Mouse (Mus musculus): ENCODE measurements at regions not wholly inside any gene's neighbourhood (a gene's known extent, or its start where the extent isn't known, plus 50 kb on each side); places are given as distances from the start of the nearest gene placed in this dataset.

DNA sequence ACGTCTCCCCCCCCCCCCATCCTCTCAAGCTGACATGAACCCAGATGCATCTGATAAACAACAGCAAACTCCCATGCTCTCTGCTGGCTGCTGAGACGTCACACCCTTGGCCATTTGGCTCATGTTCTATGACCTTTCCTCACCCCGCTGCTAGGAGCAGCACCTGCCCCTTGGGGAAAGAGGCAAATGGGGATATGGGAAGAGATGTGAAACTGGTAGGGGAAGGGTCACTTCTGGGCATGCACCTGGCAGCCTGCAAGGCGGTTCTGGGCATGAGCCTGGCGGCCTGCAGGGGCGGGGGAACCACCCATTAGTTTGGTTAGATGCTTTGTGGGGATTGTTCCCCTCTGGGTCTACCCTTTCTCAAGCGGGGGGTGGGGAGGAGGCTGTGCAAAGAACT, 187.9 kb upstream of the Zfp618 start:
- Histone ChIP-seq H3K36me3 (ENCODE audit: control insufficient read depth, insufficient read depth, low read length) (no peaks in the 10 kb centered on the region), H3K4me2 (ENCODE audit: low read depth, low read length) (no peak overlapping the region), H3K9ac (ENCODE audit: low read length) (no peak overlapping the region), H3K27me3 (ENCODE audit: control insufficient read depth, insufficient read depth, low read depth, low read length) (peaks cover 6% of the 10 kb centered on the region), H3K9me3 (ENCODE audit: control insufficient read depth, low read length) (no peaks in the 10 kb centered on the region), H3K4me1 (replicated peaks; ENCODE audit: control insufficient read depth, insufficient read depth, low read length) (no peaks in the 10 kb centered on the region; the same call in 1 of the 2 replicates), H3K27ac (ENCODE audit: low read length) (no peak overlapping the region), H3K4me3 (ENCODE audit: low read length) (no peak overlapping the region)
- 67% methylated on average over 7 of the region's 7 CpGs for WGBS
- ATAC-seq (ENCODE audit: low read depth) = no peak

DNA sequence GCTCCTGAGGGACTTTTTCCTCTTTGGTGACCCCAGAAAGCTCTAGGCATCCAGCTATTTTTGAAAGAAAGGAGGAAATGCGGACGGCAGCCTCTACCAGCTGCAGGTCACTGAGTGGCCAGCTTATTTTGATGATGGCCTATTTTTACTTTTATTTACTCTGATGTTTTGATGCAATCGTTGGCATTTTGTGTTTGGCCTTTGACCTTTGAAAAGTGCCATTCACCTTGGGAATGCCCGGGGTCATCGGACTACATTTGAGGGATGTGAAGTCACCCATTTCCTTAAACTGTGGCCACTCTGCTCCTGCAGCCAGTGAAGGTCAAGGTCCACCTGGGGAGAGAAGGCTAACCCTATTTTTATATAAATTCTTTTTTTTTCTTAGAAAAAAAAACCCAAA, 186.8 kb upstream of the Zfp618 start:
- Histone ChIP-seq H3K9me3 (ENCODE audit: control insufficient read depth, low read length) (no peaks in the 10 kb centered on the region), H3K27ac (ENCODE audit: low read length) (no peak overlapping the region), H3K36me3 (ENCODE audit: control insufficient read depth, insufficient read depth, low read length) (no peaks in the 10 kb centered on the region), H3K4me3 (ENCODE audit: low read length) (no peak overlapping the region), H3K9ac (ENCODE audit: low read length) (no peak overlapping the region), H3K4me1 (replicated peaks; ENCODE audit: control insufficient read depth, insufficient read depth, low read length) (no peaks in the 10 kb centered on the region; the same call in 1 of the 2 replicates), H3K4me2 (ENCODE audit: low read depth, low read length) (no peak overlapping the region), H3K27me3 (ENCODE audit: control insufficient read depth, insufficient read depth, low read depth, low read length) (peaks cover 6% of the 10 kb centered on the region)
- 75% methylated on average over 5 of the region's 5 CpGs for WGBS
- no peak for ATAC-seq (ENCODE audit: low read depth)

- H3K27me3 ChIP-seq (ENCODE audit: control insufficient read depth, insufficient read depth, low read depth, low read length) = peaks cover 6% of the 10 kb centered on the region
- no peak overlapping the region for H3K27ac ChIP-seq (ENCODE audit: low read length)
- ATAC-seq (ENCODE audit: low read depth) = peak; percentile 84
- no peaks in the 10 kb centered on the region for H3K9me3 ChIP-seq (ENCODE audit: control insufficient read depth, low read length)
- peak overlapping the region; percentile 61 for H3K9ac ChIP-seq (ENCODE audit: low read length)
- WGBS = under 1% methylated on average over 15 of the region's 15 CpGs
- H3K36me3 ChIP-seq (ENCODE audit: control insufficient read depth, insufficient read depth, low read length) = no peaks in the 10 kb centered on the region
- peak overlapping the region; percentile 54 for H3K4me3 ChIP-seq (ENCODE audit: low read length)
- H3K4me2 ChIP-seq (ENCODE audit: low read depth, low read length) = peak overlapping the region; percentile 79
- no peaks in the 10 kb centered on the region; the same call in 1 of the 2 replicates for H3K4me1 ChIP-seq (replicated peaks; ENCODE audit: control insufficient read depth, insufficient read depth, low read length)
Observed at GRCm38 (mm10) chr4:62780409-62780808, 185.0 kb upstream of the Zfp618 start.

- 41% methylated on average over 11 of the region's 11 CpGs for WGBS
- peak overlapping the region; percentile 54 for H3K4me3 ChIP-seq (ENCODE audit: low read length)
- peaks cover 6% of the 10 kb centered on the region for H3K27me3 ChIP-seq (ENCODE audit: control insufficient read depth, insufficient read depth, low read depth, low read length)
- peak overlapping the region; percentile 61 for H3K9ac ChIP-seq (ENCODE audit: low read length)
- no peaks in the 10 kb centered on the region for H3K36me3 ChIP-seq (ENCODE audit: control insufficient read depth, insufficient read depth, low read length)
- no peaks in the 10 kb centered on the region; the same call in 1 of the 2 replicates for H3K4me1 ChIP-seq (replicated peaks; ENCODE audit: control insufficient read depth, insufficient read depth, low read length)
- H3K9me3 ChIP-seq (ENCODE audit: control insufficient read depth, low read length) = no peaks in the 10 kb centered on the region
- no peak overlapping the region for H3K27ac ChIP-seq (ENCODE audit: low read length)
- ATAC-seq (ENCODE audit: low read depth) = peak; percentile 18; the same call in 1 of the 2 replicates
- peak overlapping the region; percentile 79 for H3K4me2 ChIP-seq (ENCODE audit: low read depth, low read length)
Observed at GRCm38 (mm10) chr4:62780837-62781236, 184.5 kb upstream of the Zfp618 start.

- 28% methylated on average over 8 of the region's 8 CpGs for WGBS
- Histone ChIP-seq H3K4me3 (ENCODE audit: low read length) (no peak overlapping the region), H3K36me3 (ENCODE audit: control insufficient read depth, insufficient read depth, low read length) (no peaks in the 10 kb centered on the region), H3K9ac (ENCODE audit: low read length) (no peak overlapping the region), H3K27ac (ENCODE audit: low read length) (no peak overlapping the region), H3K27me3 (ENCODE audit: control insufficient read depth, insufficient read depth, low read depth, low read length) (peaks cover 6% of the 10 kb centered on the region), H3K4me2 (ENCODE audit: low read depth, low read length) (no peak overlapping the region), H3K4me1 (replicated peaks; ENCODE audit: control insufficient read depth, insufficient read depth, low read length) (no peaks in the 10 kb centered on the region; the same call in 1 of the 2 replicates), H3K9me3 (ENCODE audit: control insufficient read depth, low read length) (no peaks in the 10 kb centered on the region)
- ATAC-seq (ENCODE audit: low read depth) = no peak
Observed at GRCm38 (mm10) chr4:62781309-62781800, 184.0 kb upstream of the Zfp618 start.

GRCm38 (mm10) chr4:62785711-62786110, 179.7 kb upstream of the Zfp618 start:
- Histone ChIP-seq H3K27ac (ENCODE audit: low read length) (no peak overlapping the region), H3K9me3 (ENCODE audit: control insufficient read depth, low read length) (no peaks in the 10 kb centered on the region), H3K9ac (ENCODE audit: low read length) (no peak overlapping the region), H3K4me2 (ENCODE audit: low read depth, low read length) (no peak overlapping the region), H3K4me3 (ENCODE audit: low read length) (no peak overlapping the region), H3K27me3 (ENCODE audit: control insufficient read depth, insufficient read depth, low read depth, low read length) (peaks cover 6% of the 10 kb centered on the region), H3K36me3 (ENCODE audit: control insufficient read depth, insufficient read depth, low read length) (no peaks in the 10 kb centered on the region), H3K4me1 (replicated peaks; ENCODE audit: control insufficient read depth, insufficient read depth, low read length) (no peaks in the 10 kb centered on the region; the same call in 1 of the 2 replicates)
- WGBS = 80% methylated on average over 7 of the region's 7 CpGs
- no peak for ATAC-seq (ENCODE audit: low read depth)

DNA sequence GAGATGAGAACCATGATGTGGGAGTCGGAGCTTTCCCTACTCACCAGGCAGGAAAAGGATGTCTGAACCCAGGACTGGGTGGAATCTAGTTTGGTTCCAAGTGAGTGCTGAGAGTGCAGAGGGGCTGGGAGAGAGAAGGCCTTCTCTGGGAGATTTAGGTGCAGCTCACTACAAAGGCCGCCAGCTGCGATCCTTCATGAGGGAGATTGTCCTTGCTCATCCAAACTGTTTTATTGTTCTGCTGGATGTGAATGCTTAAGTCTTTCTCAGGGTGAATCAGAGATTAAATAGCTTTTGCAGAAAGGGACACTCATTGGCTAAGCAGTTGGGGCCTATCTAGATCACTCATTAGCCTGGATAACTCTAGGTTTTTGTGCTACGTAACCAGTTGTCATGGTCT, 175.7 kb upstream of the Zfp618 start:
- H3K4me1 ChIP-seq (replicated peaks; ENCODE audit: control insufficient read depth, insufficient read depth, low read length) = no peaks in the 10 kb centered on the region
- no peak overlapping the region for H3K4me2 ChIP-seq (ENCODE audit: low read depth, low read length)
- no peak overlapping the region for H3K27ac ChIP-seq (ENCODE audit: low read length)
- no peaks in the 10 kb centered on the region for H3K36me3 ChIP-seq (ENCODE audit: control insufficient read depth, insufficient read depth, low read length)
- no peak overlapping the region for H3K9ac ChIP-seq (ENCODE audit: low read length)
- no peaks in the 10 kb centered on the region for H3K27me3 ChIP-seq (ENCODE audit: control insufficient read depth, insufficient read depth, low read depth, low read length)
- no peak overlapping the region for H3K4me3 ChIP-seq (ENCODE audit: low read length)
- WGBS = 66% methylated on average over 4 of the region's 4 CpGs
- no peak for ATAC-seq (ENCODE audit: low read depth)
- no peaks in the 10 kb centered on the region for H3K9me3 ChIP-seq (ENCODE audit: control insufficient read depth, low read length)

DNA sequence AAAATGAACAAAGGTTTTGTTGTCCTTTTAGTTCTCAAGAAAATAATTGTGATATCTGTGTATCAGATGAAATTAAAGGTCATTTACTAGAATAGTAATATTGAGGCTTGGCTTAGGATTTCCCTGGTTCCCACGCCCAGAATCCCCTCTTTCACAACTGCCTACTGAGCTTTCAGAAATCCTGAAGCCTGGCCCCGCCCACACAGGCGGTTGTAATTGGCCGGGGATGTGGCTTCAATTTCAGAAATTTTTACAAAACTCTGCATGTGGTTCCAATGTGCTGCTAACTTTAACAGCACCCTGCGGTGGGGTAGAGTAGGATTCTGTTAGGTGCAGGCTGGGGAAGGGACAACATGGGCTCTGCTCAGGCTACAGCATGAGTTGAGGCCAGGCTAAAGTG, 171.8 kb upstream of the Zfp618 start:
- ATAC-seq (ENCODE audit: low read depth) = no peak
- H3K9me3 ChIP-seq (ENCODE audit: control insufficient read depth, low read length) = no peaks in the 10 kb centered on the region
- H3K36me3 ChIP-seq (ENCODE audit: control insufficient read depth, insufficient read depth, low read length) = no peaks in the 10 kb centered on the region
- H3K4me3 ChIP-seq (ENCODE audit: low read length) = no peak overlapping the region
- H3K9ac ChIP-seq (ENCODE audit: low read length) = no peak overlapping the region
- 64% methylated on average over 5 of the region's 5 CpGs for WGBS
- H3K27me3 ChIP-seq (ENCODE audit: control insufficient read depth, insufficient read depth, low read depth, low read length) = no peaks in the 10 kb centered on the region
- no peaks in the 10 kb centered on the region for H3K4me1 ChIP-seq (replicated peaks; ENCODE audit: control insufficient read depth, insufficient read depth, low read length)
- H3K4me2 ChIP-seq (ENCODE audit: low read depth, low read length) = no peak overlapping the region
- no peak overlapping the region for H3K27ac ChIP-seq (ENCODE audit: low read length)

- no peaks in the 10 kb centered on the region for H3K9me3 ChIP-seq (ENCODE audit: control insufficient read depth, low read length)
- no peak for ATAC-seq (ENCODE audit: low read depth)
- H3K4me2 ChIP-seq (ENCODE audit: low read depth, low read length) = no peak overlapping the region
- no peaks in the 10 kb centered on the region for H3K4me1 ChIP-seq (replicated peaks; ENCODE audit: control insufficient read depth, insufficient read depth, low read length)
- 63% methylated on average over 10 of the region's 10 CpGs for WGBS
- H3K36me3 ChIP-seq (ENCODE audit: control insufficient read depth, insufficient read depth, low read length) = no peaks in the 10 kb centered on the region
- H3K4me3 ChIP-seq (ENCODE audit: low read length) = no peak overlapping the region
- no peak overlapping the region for H3K9ac ChIP-seq (ENCODE audit: low read length)
- no peak overlapping the region for H3K27ac ChIP-seq (ENCODE audit: low read length)
- H3K27me3 ChIP-seq (ENCODE audit: control insufficient read depth, insufficient read depth, low read depth, low read length) = no peaks in the 10 kb centered on the region
Observed at GRCm38 (mm10) chr4:62795538-62795937, 169.8 kb upstream of the Zfp618 start.

- WGBS = 70% methylated on average over 4 of the region's 4 CpGs
- no peaks in the 10 kb centered on the region for H3K9me3 ChIP-seq (ENCODE audit: control insufficient read depth, low read length)
- no peaks in the 10 kb centered on the region for H3K4me1 ChIP-seq (replicated peaks; ENCODE audit: control insufficient read depth, insufficient read depth, low read length)
- H3K4me2 ChIP-seq (ENCODE audit: low read depth, low read length) = no peak overlapping the region
- no peaks in the 10 kb centered on the region for H3K36me3 ChIP-seq (ENCODE audit: control insufficient read depth, insufficient read depth, low read length)
- no peak for ATAC-seq (ENCODE audit: low read depth)
- H3K4me3 ChIP-seq (ENCODE audit: low read length) = no peak overlapping the region
- H3K27me3 ChIP-seq (ENCODE audit: control insufficient read depth, insufficient read depth, low read depth, low read length) = no peaks in the 10 kb centered on the region
- no peak overlapping the region for H3K9ac ChIP-seq (ENCODE audit: low read length)
- no peak overlapping the region for H3K27ac ChIP-seq (ENCODE audit: low read length)
Observed at GRCm38 (mm10) chr4:62799923-62800322, 165.4 kb upstream of the Zfp618 start.
